Mouse (Mus musculus): ENCODE data around the gene Clasp1. TPM values are rescaled to one million over a fixed set of nuclear protein-coding genes. Genes with fewer than 3 reads are reported as not detected.

The Clasp1 gene
- polyA plus RNA-seq, 1 experiment from 2014 or later, result 14.8 TPM

DNA sequence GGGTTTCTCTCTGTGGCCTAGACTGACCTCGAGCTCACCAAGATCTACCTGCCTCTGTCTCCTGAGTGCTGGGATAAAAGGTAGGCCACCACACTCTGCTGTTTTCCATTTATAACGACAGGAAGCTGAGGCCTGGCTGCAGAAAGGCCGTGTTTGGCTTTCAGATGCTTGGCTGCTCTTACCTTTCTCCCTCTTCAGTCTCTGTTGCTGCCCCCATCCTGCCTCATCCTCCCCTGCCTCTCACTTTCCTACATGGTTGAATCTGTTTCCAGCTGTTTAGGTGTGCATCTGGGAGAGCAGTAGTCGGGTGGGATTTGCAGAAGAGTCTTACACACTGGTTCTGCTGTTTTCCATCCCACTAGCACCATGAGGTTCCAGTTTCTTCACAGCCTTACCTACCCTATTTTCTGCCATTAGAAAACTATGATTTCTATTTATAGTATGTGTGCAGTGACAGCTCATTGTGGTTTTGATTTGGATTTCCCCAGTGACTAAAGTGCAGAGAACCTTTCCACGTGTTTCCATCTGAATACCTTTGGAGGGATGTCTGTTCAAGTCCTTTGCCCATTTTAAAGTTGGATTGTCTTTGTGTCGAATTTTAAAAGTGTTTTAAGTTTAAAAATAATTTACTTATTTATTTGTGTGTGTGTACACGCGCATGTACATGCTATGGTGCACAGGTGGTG is 10.9 kb downstream of the Clasp1 start:
- ATAC-seq, result no peak
- TF ChIP-seq CTCF (IDR thresholded peaks at IDR 0.05) (no peak), EP300 (IDR thresholded peaks at IDR 0.05) (no peak)
- peak overlapping the region; percentile 83; the same call in 1 of the 2 replicates for H3K27ac ChIP-seq (ENCODE audit: low read length)
- no peaks in the 10 kb centered on the region for H3K9me3 ChIP-seq (ENCODE audit: low read length)
- no peaks in the 10 kb centered on the region for H3K36me3 ChIP-seq (ENCODE audit: insufficient read depth, low read length)
- H3K4me3 ChIP-seq (ENCODE audit: low read depth, low read length), result no peak overlapping the region
- H3K4me1 ChIP-seq (ENCODE audit: insufficient read depth, low read depth, low read length), result no peaks in the 10 kb centered on the region; the same call in 1 of the 2 replicates
- DNase-seq (ENCODE audit: low spot score), result no peak
- no peak overlapping the region for H3K4me2 ChIP-seq (replicated peaks; ENCODE audit: low read depth, low read length)
- no peak overlapping the region for H3K9ac ChIP-seq (replicated peaks; ENCODE audit: low read depth)
- 73% methylated on average over 8 of the region's 8 CpGs for WGBS
- no peaks in the 10 kb centered on the region for H3K27me3 ChIP-seq (replicated peaks; ENCODE audit: insufficient read depth, low read length)

DNA sequence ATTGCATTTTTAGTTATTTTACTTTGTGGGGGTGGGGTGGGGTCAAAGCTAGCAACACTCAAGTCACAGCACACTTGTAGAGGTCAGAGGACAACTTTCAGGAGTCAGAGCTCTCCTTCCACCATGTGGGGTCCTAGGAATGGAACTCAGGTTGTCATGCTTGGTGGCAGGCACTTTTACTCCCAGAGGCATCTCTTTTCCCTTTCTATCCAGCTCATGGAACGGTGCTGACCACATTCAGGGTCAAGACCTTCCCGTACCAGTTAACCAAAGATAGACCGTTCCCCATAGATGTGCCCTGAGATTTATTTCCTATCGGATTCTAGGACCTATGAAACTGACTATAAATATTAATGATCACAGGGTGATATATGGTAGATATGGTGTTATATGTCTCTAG is 13.1 kb downstream of the Clasp1 start:
- Histone ChIP-seq H3K4me3 (ENCODE audit: low read depth, low read length) (no peak overlapping the region), H3K27me3 (replicated peaks; ENCODE audit: insufficient read depth, low read length) (no peaks in the 10 kb centered on the region), H3K9ac (replicated peaks; ENCODE audit: low read depth) (no peak overlapping the region), H3K27ac (ENCODE audit: low read length) (no peak overlapping the region), H3K9me3 (ENCODE audit: low read length) (no peaks in the 10 kb centered on the region), H3K4me2 (replicated peaks; ENCODE audit: low read depth, low read length) (no peak overlapping the region), H3K36me3 (ENCODE audit: insufficient read depth, low read length) (no peaks in the 10 kb centered on the region), H3K4me1 (ENCODE audit: insufficient read depth, low read depth, low read length) (no peaks in the 10 kb centered on the region; the same call in 1 of the 2 replicates)
- ATAC-seq, result no peak
- no peak for DNase-seq (ENCODE audit: low spot score)
- 90% methylated on average over 4 of the region's 4 CpGs for WGBS
- no peak for TF ChIP-seq CTCF (IDR thresholded peaks at IDR 0.05)
- TF ChIP-seq EP300 (IDR thresholded peaks at IDR 0.05), result no peak

DNA sequence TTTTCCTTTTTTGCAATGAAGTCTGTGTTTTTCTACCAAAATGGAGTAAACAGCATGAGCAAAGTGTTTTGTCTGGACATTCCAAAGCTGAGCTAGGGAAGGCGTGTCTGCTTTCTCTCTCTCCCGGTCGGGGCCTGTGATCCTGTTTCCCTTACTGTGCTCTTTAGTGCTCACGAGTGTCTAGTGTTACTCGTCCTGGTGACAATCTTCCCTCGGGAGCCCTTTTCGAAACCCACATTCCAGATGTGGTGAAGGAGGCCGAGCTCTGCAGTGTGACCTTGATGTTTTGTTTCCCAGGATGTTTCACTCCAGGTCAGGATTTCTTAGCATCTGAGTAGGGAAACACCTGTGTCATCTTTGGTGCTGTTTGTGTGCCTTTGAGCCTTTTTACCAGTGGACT is 13.7 kb downstream of the Clasp1 start:
- no peak overlapping the region for H3K4me2 ChIP-seq (replicated peaks; ENCODE audit: low read depth, low read length)
- ATAC-seq, result no peak
- no peak overlapping the region for H3K27ac ChIP-seq (ENCODE audit: low read length)
- H3K4me3 ChIP-seq (ENCODE audit: low read depth, low read length), result no peak overlapping the region
- 56% methylated on average over 8 of the region's 8 CpGs for WGBS
- H3K36me3 ChIP-seq (ENCODE audit: insufficient read depth, low read length), result no peaks in the 10 kb centered on the region
- H3K9ac ChIP-seq (replicated peaks; ENCODE audit: low read depth), result no peak overlapping the region
- no peak for TF ChIP-seq CTCF (IDR thresholded peaks at IDR 0.05)
- TF ChIP-seq EP300 (IDR thresholded peaks at IDR 0.05), result no peak
- no peaks in the 10 kb centered on the region; the same call in 1 of the 2 replicates for H3K4me1 ChIP-seq (ENCODE audit: insufficient read depth, low read depth, low read length)
- no peaks in the 10 kb centered on the region for H3K9me3 ChIP-seq (ENCODE audit: low read length)
- no peak for DNase-seq (ENCODE audit: low spot score)
- no peaks in the 10 kb centered on the region for H3K27me3 ChIP-seq (replicated peaks; ENCODE audit: insufficient read depth, low read length)

DNA sequence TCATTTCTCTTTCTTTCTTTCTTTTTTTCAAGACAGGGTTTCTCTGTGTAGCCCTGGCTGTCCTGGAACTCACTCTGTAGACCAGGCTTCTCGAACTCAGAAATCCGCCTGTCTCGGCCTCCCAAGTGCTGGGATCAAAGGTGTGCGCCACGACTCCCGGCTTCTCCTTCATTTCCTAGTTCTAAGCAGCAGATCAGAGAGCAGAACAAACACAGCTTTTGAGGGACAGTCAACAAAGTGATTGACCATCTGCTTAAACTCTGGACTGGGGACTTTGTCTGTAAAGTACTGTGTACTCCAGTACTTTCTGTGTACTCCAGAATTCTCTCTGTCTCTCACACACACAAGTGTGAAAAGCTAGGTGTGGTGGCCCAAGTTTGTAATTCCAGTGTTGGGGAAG is 14.1 kb downstream of the Clasp1 start:
- WGBS, result 76% methylated on average over 6 of the region's 6 CpGs
- TF ChIP-seq CTCF (IDR thresholded peaks at IDR 0.05) (no peak), EP300 (IDR thresholded peaks at IDR 0.05) (no peak)
- no peak overlapping the region for H3K4me2 ChIP-seq (replicated peaks; ENCODE audit: low read depth, low read length)
- H3K27ac ChIP-seq (ENCODE audit: low read length), result no peak overlapping the region
- H3K27me3 ChIP-seq (replicated peaks; ENCODE audit: insufficient read depth, low read length), result no peaks in the 10 kb centered on the region
- DNase-seq (ENCODE audit: low spot score) (no peak), ATAC-seq (no peak)
- H3K9ac ChIP-seq (replicated peaks; ENCODE audit: low read depth), result no peak overlapping the region
- H3K9me3 ChIP-seq (ENCODE audit: low read length), result no peaks in the 10 kb centered on the region
- H3K36me3 ChIP-seq (ENCODE audit: insufficient read depth, low read length), result no peaks in the 10 kb centered on the region
- H3K4me3 ChIP-seq (ENCODE audit: low read depth, low read length), result no peak overlapping the region
- no peaks in the 10 kb centered on the region; the same call in 1 of the 2 replicates for H3K4me1 ChIP-seq (ENCODE audit: insufficient read depth, low read depth, low read length)

DNA sequence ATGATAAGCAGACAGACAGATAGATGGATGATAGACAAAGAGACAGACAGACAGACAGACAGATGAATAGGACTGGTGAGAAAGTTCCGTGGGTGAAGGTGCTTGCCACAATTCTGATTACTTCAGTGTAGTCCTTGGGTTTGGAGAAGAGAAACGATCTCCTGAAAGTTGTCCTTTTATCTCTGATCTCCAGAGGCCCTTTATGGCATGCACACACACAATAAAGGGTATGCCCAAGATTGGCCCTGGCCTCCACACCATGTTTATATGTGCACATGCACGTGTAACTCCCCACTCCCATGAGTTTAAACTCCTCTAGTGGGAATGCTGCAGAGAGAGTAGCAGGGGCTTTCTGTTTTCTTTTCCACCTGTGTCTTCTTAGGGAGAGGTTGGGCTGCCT is 14.6 kb downstream of the Clasp1 start:
- H3K4me3 ChIP-seq (ENCODE audit: low read depth, low read length), result no peak overlapping the region
- no peaks in the 10 kb centered on the region for H3K27me3 ChIP-seq (replicated peaks; ENCODE audit: insufficient read depth, low read length)
- no peaks in the 10 kb centered on the region; the same call in 1 of the 2 replicates for H3K4me1 ChIP-seq (ENCODE audit: insufficient read depth, low read depth, low read length)
- no peaks in the 10 kb centered on the region for H3K36me3 ChIP-seq (ENCODE audit: insufficient read depth, low read length)
- H3K9me3 ChIP-seq (ENCODE audit: low read length), result no peaks in the 10 kb centered on the region
- no peak for TF ChIP-seq EP300 (IDR thresholded peaks at IDR 0.05)
- 60% methylated on average over 3 of the region's 3 CpGs for WGBS
- peak overlapping the region; percentile 26; the same call in 1 of the 2 replicates for H3K27ac ChIP-seq (ENCODE audit: low read length)
- no peak for DNase-seq (ENCODE audit: low spot score)
- H3K4me2 ChIP-seq (replicated peaks; ENCODE audit: low read depth, low read length), result no peak overlapping the region
- no peak overlapping the region for H3K9ac ChIP-seq (replicated peaks; ENCODE audit: low read depth)
- ATAC-seq, result no peak

DNA sequence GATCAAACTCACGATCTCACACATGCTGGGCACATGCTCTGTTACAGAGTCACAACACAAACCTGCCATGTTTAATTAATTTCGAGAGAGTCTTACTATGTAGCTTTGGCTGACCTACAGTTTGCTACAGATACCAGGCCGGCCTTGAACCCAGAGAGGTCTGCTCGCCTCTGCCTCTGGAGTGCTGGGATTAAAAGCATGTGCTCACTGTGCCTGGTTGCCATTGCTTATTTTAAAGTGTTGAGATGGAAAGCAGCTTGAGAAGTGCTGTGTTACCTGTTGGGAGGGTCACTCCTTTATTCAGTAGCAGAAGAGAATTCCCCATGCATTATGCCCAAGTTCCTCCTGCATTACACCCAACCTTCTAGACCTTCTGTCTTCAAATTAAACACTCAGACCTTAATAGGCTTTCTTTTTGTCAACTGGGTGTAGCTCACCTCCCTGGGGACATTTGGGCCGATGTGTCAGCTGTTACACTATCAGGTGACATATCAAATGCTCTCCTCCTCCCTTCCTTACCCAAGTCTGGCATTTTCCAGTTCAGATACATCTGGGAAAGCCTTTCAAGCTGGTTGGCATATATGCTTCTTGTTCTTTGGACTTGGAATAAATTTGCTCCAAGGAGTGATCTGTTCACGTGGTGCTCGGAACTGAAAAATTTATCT is 18.9 kb downstream of the Clasp1 start:
- Histone ChIP-seq H3K4me1 (ENCODE audit: insufficient read depth, low read depth, low read length) (no peaks in the 10 kb centered on the region), H3K4me3 (ENCODE audit: low read depth, low read length) (no peak overlapping the region), H3K9ac (replicated peaks; ENCODE audit: low read depth) (no peak overlapping the region), H3K27me3 (replicated peaks; ENCODE audit: insufficient read depth, low read length) (no peaks in the 10 kb centered on the region), H3K4me2 (replicated peaks; ENCODE audit: low read depth, low read length) (no peak overlapping the region), H3K9me3 (ENCODE audit: low read length) (no peaks in the 10 kb centered on the region), H3K36me3 (ENCODE audit: insufficient read depth, low read length) (no peaks in the 10 kb centered on the region), H3K27ac (ENCODE audit: low read length) (no peak overlapping the region)
- DNase-seq (ENCODE audit: low spot score) (no peak), ATAC-seq (no peak)
- 87% methylated on average over 7 of the region's 7 CpGs for WGBS
- TF ChIP-seq CTCF (IDR thresholded peaks at IDR 0.05) (no peak), EP300 (IDR thresholded peaks at IDR 0.05) (no peak)
